Mouse (Mus musculus) kidney, adult 9 months (tissue): ENCODE measurements around the gene Atxn1.

Source experiments
- DNase-seq: peaks from one replicate; pipeline ENCODE4 v3.0.0; 2022

Atxn1 gene

GRCm38 (mm10) chr13:45559258-45559657, 405.6 kb downstream of the Atxn1 start:
- DNase-seq, result no peak

- DNase-seq, result no peak
These were observed 406.4 kb downstream of the Atxn1 start for GRCm38 (mm10) chr13:45558367-45558766.

GRCm38 (mm10) chr13:45553674-45554073, 411.1 kb downstream of the Atxn1 start:
- peak; percentile 65 for DNase-seq

- DNase-seq, result no peak
These were observed 417.3 kb downstream of the Atxn1 start for GRCm38 (mm10) chr13:45547549-45547948.

GRCm38 (mm10) chr13:45546946-45547345, 417.9 kb downstream of the Atxn1 start:
- no peak for DNase-seq

- no peak for DNase-seq
These were observed 418.8 kb downstream of the Atxn1 start for GRCm38 (mm10) chr13:45545974-45546373.

GRCm38 (mm10) chr13:45539205-45539568, 425.6 kb downstream of the Atxn1 start:
- DNase-seq, result peak; percentile 72

- peak; percentile 53 for DNase-seq
These were observed 426.1 kb downstream of the Atxn1 start for GRCm38 (mm10) chr13:45538532-45539204.

GRCm38 (mm10) chr13:45538091-45538490, 426.7 kb downstream of the Atxn1 start:
- DNase-seq, result no peak

- DNase-seq, result no peak
These were observed 427.7 kb downstream of the Atxn1 start for GRCm38 (mm10) chr13:45537110-45537509.

- no peak for DNase-seq
These were observed 428.9 kb downstream of the Atxn1 start for GRCm38 (mm10) chr13:45535731-45536453.

GRCm38 (mm10) chr13:45530754-45531153, 434.1 kb downstream of the Atxn1 start:
- DNase-seq, result no peak

GRCm38 (mm10) chr13:45528787-45529186, 436.0 kb downstream of the Atxn1 start:
- no peak for DNase-seq

- no peak for DNase-seq
These were observed 437.4 kb downstream of the Atxn1 start for GRCm38 (mm10) chr13:45527232-45527964.

- DNase-seq, result peak; percentile 89
These were observed 438.6 kb downstream of the Atxn1 start for GRCm38 (mm10) chr13:45526230-45526629.

GRCm38 (mm10) chr13:45524791-45525435, 439.9 kb downstream of the Atxn1 start:
- DNase-seq, result peak; percentile 71

GRCm38 (mm10) chr13:45524305-45524704, 440.5 kb downstream of the Atxn1 start:
- DNase-seq, result peak; percentile 69

GRCm38 (mm10) chr13:45516501-45517393, 448.1 kb downstream of the Atxn1 start:
- DNase-seq, result peak; percentile 55

GRCm38 (mm10) chr13:45514832-45515422, 449.9 kb downstream of the Atxn1 start:
- DNase-seq, result no peak

- no peak for DNase-seq
These were observed 450.7 kb downstream of the Atxn1 start for GRCm38 (mm10) chr13:45514115-45514514.
